Mouse (Mus musculus): Measurements from ENCODE around the gene Tmem245.

DNA sequence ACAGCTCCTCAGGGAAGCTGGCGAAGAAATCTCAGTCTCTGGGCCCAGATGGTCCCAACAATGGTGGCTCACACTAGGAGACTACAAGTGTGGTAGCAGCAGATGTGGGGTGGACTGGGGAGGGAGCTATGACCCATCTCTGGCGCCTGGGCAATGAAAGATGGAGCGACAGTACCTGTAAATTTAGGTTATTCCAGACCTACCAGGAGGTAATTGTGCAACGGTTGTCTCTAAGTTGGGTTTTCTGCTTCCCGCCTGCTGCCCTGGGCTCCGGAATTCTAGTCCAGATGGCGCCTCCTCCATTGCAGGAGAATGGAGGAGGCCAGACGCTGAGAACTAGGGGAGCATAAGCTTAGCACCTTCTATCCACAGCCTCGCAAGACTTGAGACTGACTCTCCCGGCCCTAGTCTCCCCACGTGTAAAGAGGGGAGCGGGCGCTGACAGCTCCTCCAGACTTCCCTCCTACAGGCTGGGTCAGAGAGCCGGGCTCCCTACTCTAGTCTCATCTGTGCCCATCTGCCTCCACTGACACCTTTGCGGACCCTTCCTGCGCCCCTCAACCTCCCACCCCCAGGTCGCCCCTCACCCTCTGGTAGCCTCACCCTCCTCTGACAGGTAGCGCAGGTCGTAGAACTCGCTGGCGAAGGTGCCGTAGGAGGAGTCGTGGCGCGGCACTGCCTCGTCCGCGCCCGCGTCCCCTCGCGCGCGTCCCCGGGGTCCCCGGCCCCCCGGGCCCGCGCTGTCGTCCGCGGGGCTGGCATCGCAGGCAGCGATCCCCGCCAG, 42.4 kb upstream of the Tmem245 start:
- TF ChIP-seq CTCF (IDR thresholded peaks at IDR 0.05; ENCODE audit: low read depth) (no peak), EP300 (IDR thresholded peaks at IDR 0.05; ENCODE audit: low read depth) (no peak)

All from heart, postnatal 0 days (tissue).